Mouse (Mus musculus) CH12.LX (cell line): ENCODE data around the gene Cobll1. TPM values are rescaled to one million over a fixed set of nuclear protein-coding genes. Genes with fewer than 3 reads are reported as not detected.

Source experiments
- DNase-seq: peaks from one replicate; pipeline ENCODE4 v3.0.0-alpha.2; 2013; ENCODE audit errors: extremely low read depth
- H3K27ac ChIP-seq: 2 replicates; pipeline ENCODE4 v1.5.1; 2012; ENCODE audit warnings: low read depth, mild to moderate bottlenecking, control low read depth, moderate library complexity; ENCODE audit not compliant: insufficient read depth
- H3K27me3 ChIP-seq: replicated peaks from 2 replicates; pipeline ENCODE3; 2012; ENCODE audit warnings: inconsistent platforms
- H3K36me3 ChIP-seq, 2 experiments: replicated peaks in 1 of 2; 2 replicates each; pipeline versions ENCODE3 to v1.6.1; 2012; ENCODE audit warnings: inconsistent platforms in 1 of 2, low read length in 1 of 2, mild to moderate bottlenecking in 1 of 2, mixed read lengths in 1 of 2, moderate library complexity in 1 of 2; ENCODE audit not compliant: control insufficient read depth in 1 of 2, insufficient read depth in 1 of 2
- H3K4me1 ChIP-seq, 2 experiments: 2 replicates each; pipeline ENCODE4 v1.6.1; 2012; ENCODE audit warnings: inconsistent platforms in 1 of 2, moderate library complexity in 1 of 2; ENCODE audit not compliant: insufficient read depth in 2 of 2, control insufficient read depth in 1 of 2
- H3K4me2 ChIP-seq: 2 replicates; pipeline ENCODE4 v1.6.1; 2012; ENCODE audit warnings: low read depth, mild to moderate bottlenecking, control low read depth; ENCODE audit not compliant: poor library complexity, insufficient read depth, severe bottlenecking
- H3K4me3 ChIP-seq, 3 experiments: fragments of 150-350 bp in 1 of 3; sonication (generic) in 1 of 3; replicated peaks in 1 of 3; 2 replicates each; pipeline versions ENCODE3 to v1.5.1; 2011 to 2012; ENCODE audit warnings: low read depth in 2 of 3, low read length in 2 of 3, mild to moderate bottlenecking in 2 of 3, moderate library complexity in 2 of 3, control low read depth in 1 of 3, improper control_type of control experiment in 1 of 3, inconsistent platforms in 1 of 3, mixed read lengths in 1 of 3; ENCODE audit not compliant: poor library complexity in 1 of 3
- H3K79me2 ChIP-seq: replicated peaks from 2 replicates; pipeline ENCODE4 v1.6.1; 2012; ENCODE audit warnings: mild to moderate bottlenecking, moderate library complexity; ENCODE audit not compliant: control insufficient read depth, poor library complexity, insufficient read depth, severe bottlenecking; ENCODE audit errors: extremely low read depth
- H3K9ac ChIP-seq: 2 replicates; pipeline ENCODE4 v1.6.1; 2012; ENCODE audit warnings: low read depth, mild to moderate bottlenecking, control low read depth, moderate library complexity; ENCODE audit not compliant: insufficient read depth
- H3K9me3 ChIP-seq: replicated peaks from 2 replicates; pipeline ENCODE3; 2012; ENCODE audit warnings: low read length, inconsistent platforms, mixed read lengths
- BHLHE40 ChIP-seq: IDR thresholded peaks from 2 replicates; pipeline ENCODE4 v1.6.1; 2011; ENCODE audit warnings: mild to moderate bottlenecking, low read depth, low read length, improper control_type of control experiment
- CHD1 ChIP-seq: IDR thresholded peaks from 2 replicates; pipeline ENCODE4 v1.6.1; 2012; ENCODE audit warnings: low read depth, low read length, improper control_type of control experiment, inconsistent platforms
- CHD2 ChIP-seq: IDR thresholded peaks from 2 replicates; pipeline ENCODE4 v1.6.1; 2011; ENCODE audit warnings: low read length, improper control_type of control experiment
- CTCF ChIP-seq, 2 experiments: IDR thresholded peaks in 1 of 2; conservative IDR thresholded peaks in 1 of 2; 2 replicates each; pipeline ENCODE4 v1.5.1; 2011 to 2012; ENCODE audit warnings: low read depth in 2 of 2, low read length in 2 of 2, improper control_type of control experiment in 1 of 2, inconsistent platforms in 1 of 2, mild to moderate bottlenecking in 1 of 2, moderate library complexity in 1 of 2
- E2F4 ChIP-seq: IDR thresholded peaks from 2 replicates; pipeline ENCODE4 v1.6.1; 2011; ENCODE audit warnings: low read depth, low read length, improper control_type of control experiment; ENCODE audit not compliant: insufficient replicate concordance
- ELF1 ChIP-seq: IDR thresholded peaks from 2 replicates; pipeline ENCODE4 v1.6.1; 2014; ENCODE audit warnings: low read depth, mild to moderate bottlenecking, inconsistent platforms, low read length, improper control_type of control experiment
- EP300 ChIP-seq: IDR thresholded peaks from 2 replicates; pipeline ENCODE4 v1.6.1; 2011; ENCODE audit warnings: low read length, improper control_type of control experiment
- ETS1 ChIP-seq: conservative IDR thresholded peaks from 2 replicates; pipeline ENCODE4 v1.6.1; 2012; ENCODE audit warnings: low read depth, mild to moderate bottlenecking, inconsistent platforms, low read length, improper control_type of control experiment, moderate library complexity
- HCFC1 ChIP-seq: IDR thresholded peaks from 2 replicates; pipeline ENCODE4 v1.6.1; 2012; ENCODE audit warnings: low read depth, mild to moderate bottlenecking, inconsistent platforms, low read length, improper control_type of control experiment
- IRF4 ChIP-seq: IDR thresholded peaks from 2 replicates; pipeline ENCODE4 v1.6.1; 2014; ENCODE audit warnings: low read depth, mild to moderate bottlenecking, inconsistent platforms, low read length, improper control_type of control experiment
- JUND ChIP-seq: conservative IDR thresholded peaks from 2 replicates; pipeline ENCODE4 v1.6.1; 2011; ENCODE audit warnings: low read depth, low read length, improper control_type of control experiment
- MAFK ChIP-seq: IDR thresholded peaks from 2 replicates; pipeline ENCODE4 v1.6.1; 2011; ENCODE audit warnings: low read length, improper control_type of control experiment; ENCODE audit not compliant: insufficient replicate concordance
- MAX ChIP-seq: IDR thresholded peaks from 2 replicates; pipeline ENCODE4 v1.6.1; 2011; ENCODE audit warnings: low read length, improper control_type of control experiment
- MAZ ChIP-seq: IDR thresholded peaks from 2 replicates; pipeline ENCODE4 v1.6.1; 2012; ENCODE audit warnings: low read depth, mild to moderate bottlenecking, inconsistent platforms, low read length, improper control_type of control experiment, moderate library complexity
- MEF2A ChIP-seq: IDR thresholded peaks from 2 replicates; pipeline ENCODE4 v1.6.1; 2014; ENCODE audit warnings: low read depth, mild to moderate bottlenecking, inconsistent platforms, low read length, improper control_type of control experiment, borderline replicate concordance
- MYC ChIP-seq: IDR thresholded peaks from 2 replicates; pipeline ENCODE4 v1.6.1; 2011; ENCODE audit warnings: low read depth, mild to moderate bottlenecking, improper control_type of control experiment, low read length
- NRF1 ChIP-seq: IDR thresholded peaks from 2 replicates; pipeline ENCODE4 v1.6.1; 2014; ENCODE audit warnings: low read depth, mild to moderate bottlenecking, inconsistent platforms, low read length, improper control_type of control experiment, moderate library complexity
- PAX5 ChIP-seq: IDR thresholded peaks from 2 replicates; pipeline ENCODE4 v1.6.1; 2012; ENCODE audit warnings: low read length, inconsistent platforms, mixed read lengths
- POLR2A ChIP-seq: IDR thresholded peaks from 2 replicates; pipeline ENCODE4 v1.6.1; 2011; ENCODE audit warnings: low read depth, mild to moderate bottlenecking, improper control_type of control experiment, low read length
- POLR2AphosphoS2 ChIP-seq: IDR thresholded peaks from 2 replicates; pipeline ENCODE4 v1.6.1; 2011; ENCODE audit warnings: low read depth, low read length, improper control_type of control experiment
- RCOR1 ChIP-seq: conservative IDR thresholded peaks from 2 replicates; pipeline ENCODE4 v1.6.1; 2012; ENCODE audit warnings: low read depth, mild to moderate bottlenecking, inconsistent platforms, low read length, improper control_type of control experiment
- SIN3A ChIP-seq: IDR thresholded peaks from 2 replicates; pipeline ENCODE4 v1.6.1; 2012; ENCODE audit warnings: low read length, improper control_type of control experiment, inconsistent platforms
- TBP ChIP-seq: conservative IDR thresholded peaks from 2 replicates; pipeline ENCODE4 v1.6.1; 2011; ENCODE audit warnings: low read depth, low read length, improper control_type of control experiment
- TCF12 ChIP-seq: IDR thresholded peaks from 2 replicates; pipeline ENCODE4 v1.6.1; 2014; ENCODE audit warnings: low read depth, mild to moderate bottlenecking, inconsistent platforms, low read length, improper control_type of control experiment
- USF1 ChIP-seq: IDR thresholded peaks from 2 replicates; pipeline ENCODE4 v1.6.1; 2014; ENCODE audit warnings: low read depth, mild to moderate bottlenecking, inconsistent platforms, low read length, improper control_type of control experiment
- USF2 ChIP-seq: conservative IDR thresholded peaks from 2 replicates; pipeline ENCODE4 v1.6.1; 2011; ENCODE audit warnings: low read depth, low read length, improper control_type of control experiment
- ZMIZ1 ChIP-seq: IDR thresholded peaks from 2 replicates; pipeline ENCODE4 v1.6.1; 2012; ENCODE audit warnings: low read depth, mild to moderate bottlenecking, inconsistent platforms, low read length, improper control_type of control experiment
- ZNF384 ChIP-seq: IDR thresholded peaks from 2 replicates; pipeline ENCODE4 v1.6.1; 2012; ENCODE audit warnings: low read depth, low read length, improper control_type of control experiment, inconsistent platforms
- dilution Hi-C: fragments of 300-500 bp; cut with MboI; formaldehyde crosslinking; loops from 2 replicates; pipeline ENCODE4 v1.14.3; 2020; ENCODE audit warnings: low sequenced_read_pairs; ENCODE audit not compliant: extremely low pct_unique_long_range_greater_than_20kb, extremely low pct_ligation_motif_present
- in situ Hi-C: fragments of 300-500 bp; cut with MboI; formaldehyde crosslinking; loops from 3 replicates; pipeline ENCODE4 v1.14.3; 2019; ENCODE audit warnings: low sequenced_read_pairs, low pct_ligation_motif_present, low pct_unique_long_range_greater_than_20kb, mixed read lengths
- polyA plus RNA-seq: library from polyadenylated mRNA; unstranded; fragments of >175 nt; gene quantifications from 2 replicates; pipeline ENCODE4 v1.2.1, GENCODE M21; 2012; ENCODE audit warnings: low read depth; ENCODE audit not compliant: insufficient read length
- total RNA-seq, 2 experiments: library from RNA; depleted of rRNA; stranded (reverse); fragments of 300-350 nt in 1 of 2; fragments of >200 nt in 1 of 2; gene quantifications; 2 replicates each; pipeline ENCODE4 v1.2.3; 2012 to 2014

Gene Cobll1
- total and polyA plus RNA-seq, 3 experiments: 0.67 to 1.9 (median 1.5) TPM

- TF ChIP-seq POLR2AphosphoS2 (no peak), CHD1 (no peak), ZMIZ1 (no peak), MAX (no peak), USF1 (no peak), TCF12 (no peak), E2F4 (no peak), SIN3A (peak; percentile 46; the same call in 1 of the 2 replicates), IRF4 (no peak), CHD2 (no peak), ZNF384 (no peak), PAX5 (no peak), JUND (no peak), HCFC1 (peak; percentile 34; the same call in 1 of the 2 replicates), ELF1 (peak; percentile 55; the same call in 1 of the 2 replicates), USF2 (no peak), MAZ (no peak), EP300 (peak; percentile 32; the same call in 1 of the 2 replicates), CTCF (conservative IDR thresholded peaks at IDR 0.05 in 1 of 2, IDR thresholded peaks at IDR 0.05 in 1 of 2; ENCODE audit: low read depth in 2 of 2, low read length in 2 of 2) (no peak), MAFK (no peak), POLR2A (0 out of 2 replicates have a peak, but pooled peaks have one; percentile 26)
These were observed 49.9 kb downstream of the Cobll1 start (continued) for GRCm38 (mm10) chr2:65189346-65189745.

GRCm38 (mm10) chr2:65188585-65188984, 50.6 kb downstream of the Cobll1 start:
- H3K4me2 ChIP-seq: peak overlapping the region; percentile 99

More at GRCm38 (mm10) chr2:65188585-65188984, 50.6 kb downstream of the Cobll1 start:
- H3K79me2 ChIP-seq: no peaks in the 10 kb centered on the region
- H3K27me3 ChIP-seq: no peaks in the 10 kb centered on the region
- dilution Hi-C loops (no loop called here), in situ Hi-C loops (no loop called here)
- peak; percentile 61 for DNase-seq
- H3K27ac ChIP-seq: no peak overlapping the region
- TF ChIP-seq NRF1 (no peak), RCOR1 (0 out of 2 replicates have a peak, but pooled peaks have one; percentile 58), TCF12 (peak; percentile 52; the same call in 1 of the 2 replicates), BHLHE40 (peak; percentile 59), EP300 (peak; percentile 80; the same call in 1 of the 2 replicates), MYC (0 out of 2 replicates have a peak, but pooled peaks have one; percentile 14), POLR2AphosphoS2 (no peak), ZMIZ1 (no peak), IRF4 (peak; percentile 62), MEF2A (peak; percentile 87; the same call in 1 of the 2 replicates), JUND (0 out of 2 replicates have a peak, but pooled peaks have one; percentile 14), ETS1 (peak; percentile 71), TBP (0 out of 2 replicates have a peak, but pooled peaks have one; percentile 59), MAFK (peak; percentile 60), POLR2A (no peak), HCFC1 (no peak), SIN3A (0 out of 2 replicates have a peak, but pooled peaks have one; percentile 32)
- H3K36me3 ChIP-seq: no peaks in the 10 kb centered on the region
- H3K9me3 ChIP-seq: no peaks in the 10 kb centered on the region
- H3K4me1 ChIP-seq: peaks cover 12 to 43% of the 10 kb centered on the region in 2 experiments
- no peak overlapping the region for H3K4me3 ChIP-seq
- H3K9ac ChIP-seq: peak overlapping the region; percentile 48; the same call in 1 of the 2 replicates
